Mouse (Mus musculus) cerebellum, adult 2 months (tissue): Measurements from ENCODE around the gene Hoga1. TPM values are rescaled to one million over a fixed set of nuclear protein-coding genes. Genes with fewer than 3 reads are reported as not detected.

ENCODE experiments used
- DNase-seq, 2 experiments: peaks; one replicate each; pipeline ENCODE4 v3.0.0; 2021
- H3K27ac ChIP-seq: fragments of 200-500 bp; 2 replicates; pipeline ENCODE4 v1.5.1; 2012; ENCODE audit warnings: low read length, control low read depth, inconsistent platforms; ENCODE audit not compliant: insufficient read depth
- H3K27me3 ChIP-seq: fragments of 200-500 bp; 2 replicates; pipeline ENCODE4 v1.6.1; 2012; ENCODE audit warnings: inconsistent platforms, mild to moderate bottlenecking, low read length, moderate library complexity; ENCODE audit not compliant: control insufficient read depth, insufficient read depth
- H3K4me1 ChIP-seq: fragments of 200-500 bp; 2 replicates; pipeline ENCODE4 v1.6.1; 2011; ENCODE audit warnings: low read length; ENCODE audit not compliant: control insufficient read depth, insufficient read depth
- H3K4me3 ChIP-seq: fragments of 200-500 bp; replicated peaks from 2 replicates; pipeline ENCODE3; 2011; ENCODE audit warnings: mild to moderate bottlenecking, low read depth, low read length, control low read depth; ENCODE audit not compliant: insufficient read depth
- CTCF ChIP-seq: fragments of 200-500 bp; IDR thresholded peaks from 2 replicates; pipeline ENCODE4 v1.5.1; 2011; ENCODE audit warnings: low read depth, mild to moderate bottlenecking, control low read depth, low read length, moderate library complexity, borderline replicate concordance; ENCODE audit not compliant: insufficient read depth
- POLR2A ChIP-seq: fragments of 200-500 bp; IDR thresholded peaks from 2 replicates; pipeline ENCODE4 v1.6.1; 2011; ENCODE audit warnings: low read length, control low read depth, borderline replicate concordance; ENCODE audit not compliant: insufficient read depth
- WGBS: fragments of 180-500 bp; shearing (Covaris S2); methylation state at CpG from one replicate; pipeline ENCODE4 v1.1.7; 2018; 5-methylcytosine and 5-hydroxymethylcytosine counted together
- polyA plus RNA-seq: library from polyadenylated mRNA; depleted of rRNA; stranded (reverse); fragments of >200 nt; gene quantifications from 2 replicates; pipeline ENCODE4 v1.2.3, GENCODE M21; 2012

Gene Hoga1
- polyA plus RNA-seq, 1 experiment = 2.4 TPM

DNA sequence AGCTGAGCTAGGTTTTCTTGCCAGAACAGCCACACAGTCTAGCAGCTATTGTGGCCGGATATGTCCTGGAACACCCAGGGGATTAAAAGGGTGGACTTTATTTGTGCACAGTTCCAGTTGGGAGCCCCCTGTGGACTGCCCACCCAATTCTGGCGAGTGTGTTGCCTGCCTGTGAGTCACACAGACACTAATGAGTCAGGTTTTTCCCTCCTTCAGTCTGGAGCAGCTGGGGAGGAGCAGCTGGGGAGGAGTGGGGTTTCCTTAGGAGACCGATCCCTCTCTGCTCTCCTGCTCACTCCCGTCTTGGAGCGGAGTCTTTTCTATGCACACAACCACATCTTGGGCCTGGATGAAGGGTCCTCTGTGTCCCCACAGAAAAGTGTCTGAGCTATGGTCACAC lies 28.6 kb upstream of the Hoga1 start:
- DNase-seq = no peak
- TF ChIP-seq CTCF = no peak
- TF ChIP-seq POLR2A = no peak
- Histone ChIP-seq H3K27ac (peak overlapping the region; percentile 18), H3K4me3 (no peak overlapping the region), H3K4me1 (peaks cover 32% of the 10 kb centered on the region), H3K27me3 (no peaks in the 10 kb centered on the region)
- 33% methylated on average over 5 of the region's 5 CpGs for WGBS

- Histone ChIP-seq H3K27ac (peak overlapping the region; percentile 52), H3K4me3 (no peak overlapping the region), H3K27me3 (no peaks in the 10 kb centered on the region), H3K4me1 (peaks cover 36% of the 10 kb centered on the region)
- 6% methylated on average over 8 of the region's 8 CpGs for WGBS
- peak; percentile 90 to 98 for DNase-seq
- TF ChIP-seq CTCF = no peak
- TF ChIP-seq POLR2A = no peak
Measured at GRCm38 (mm10) chr19:42017399-42018247, 27.8 kb upstream of the Hoga1 start.

DNA sequence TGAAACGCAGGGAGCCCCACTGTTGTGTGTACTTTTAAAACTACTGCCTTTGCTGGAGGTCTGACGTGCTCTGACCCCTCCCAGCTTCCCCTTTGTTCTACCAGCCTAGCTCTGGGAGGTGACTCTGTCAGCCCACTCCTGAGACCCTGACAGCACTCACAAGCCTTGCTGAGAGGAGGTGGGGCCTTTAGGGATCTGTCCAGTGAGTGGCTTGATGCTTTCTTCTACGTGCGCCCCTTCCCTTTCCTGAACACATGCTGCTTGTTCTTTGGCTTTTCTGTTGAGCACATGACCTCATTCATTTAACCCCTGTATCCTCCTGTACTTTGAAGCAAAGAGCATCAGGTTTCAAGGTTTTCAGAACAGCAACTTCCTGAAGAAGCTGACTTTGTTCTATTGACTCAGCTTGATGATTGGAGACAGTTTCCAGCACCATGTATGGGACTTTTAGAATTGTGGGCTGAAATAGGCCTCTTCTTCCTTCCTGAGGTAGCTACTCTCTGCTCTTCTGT lies 26.3 kb upstream of the Hoga1 start:
- peaks cover 43% of the 10 kb centered on the region for H3K4me1 ChIP-seq
- 83% methylated on average over 4 of the region's 4 CpGs for WGBS
- H3K27me3 ChIP-seq = no peaks in the 10 kb centered on the region
- TF ChIP-seq POLR2A (no peak), CTCF (no peak)
- no peak overlapping the region for H3K27ac ChIP-seq
- no peak overlapping the region for H3K4me3 ChIP-seq
- DNase-seq = no peak

- no peak for DNase-seq
- 64% methylated on average over 10 of the region's 10 CpGs for WGBS
- no peak overlapping the region for H3K4me3 ChIP-seq
- H3K27ac ChIP-seq = no peak overlapping the region
- no peaks in the 10 kb centered on the region for H3K27me3 ChIP-seq
- TF ChIP-seq CTCF (no peak), POLR2A (no peak)
- peaks cover 32% of the 10 kb centered on the region for H3K4me1 ChIP-seq
Measured at GRCm38 (mm10) chr19:42021681-42022541, 23.5 kb upstream of the Hoga1 start.

GRCm38 (mm10) chr19:42022542-42022848 lies 22.9 kb upstream of the Hoga1 start:
- Histone ChIP-seq H3K27ac (no peak overlapping the region), H3K27me3 (no peaks in the 10 kb centered on the region), H3K4me1 (peaks cover 30% of the 10 kb centered on the region), H3K4me3 (no peak overlapping the region)
- TF ChIP-seq POLR2A (no peak), CTCF (no peak)
- DNase-seq = no peak
- WGBS = 91% methylated on average over 2 of the region's 2 CpGs

DNA sequence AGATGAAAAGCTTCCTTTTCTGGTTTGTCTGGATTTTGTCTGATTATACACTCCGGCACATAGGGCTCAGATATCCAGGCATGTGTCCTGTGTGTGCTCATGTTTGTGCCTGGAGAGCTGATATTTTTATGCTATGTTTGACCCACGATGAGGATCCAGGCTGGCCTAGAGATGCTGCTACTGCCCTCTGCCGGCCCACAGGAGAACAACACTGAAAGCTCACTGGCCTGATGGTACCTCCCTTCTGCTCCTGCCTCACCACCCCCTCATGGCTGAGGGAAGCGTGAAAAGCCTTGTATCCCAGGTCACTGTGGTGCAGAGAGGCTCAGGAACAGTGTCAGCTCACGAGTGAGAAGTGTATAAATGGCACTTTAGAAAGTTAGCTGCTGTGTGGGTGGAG lies 19.3 kb upstream of the Hoga1 start:
- Histone ChIP-seq H3K27me3 (no peaks in the 10 kb centered on the region), H3K27ac (no peak overlapping the region), H3K4me3 (no peak overlapping the region), H3K4me1 (peaks cover 14% of the 10 kb centered on the region)
- 2% methylated on average over 5 of the region's 5 CpGs for WGBS
- peak; percentile 84 to 91 for DNase-seq
- TF ChIP-seq CTCF (peak; percentile 96), POLR2A (no peak)

GRCm38 (mm10) chr19:42031112-42031511 lies 14.3 kb upstream of the Hoga1 start:
- no peaks in the 10 kb centered on the region for H3K27me3 ChIP-seq
- H3K4me1 ChIP-seq = peaks cover 22% of the 10 kb centered on the region
- H3K4me3 ChIP-seq = no peak overlapping the region
- TF ChIP-seq POLR2A = no peak
- TF ChIP-seq CTCF = no peak
- H3K27ac ChIP-seq = no peak overlapping the region
- no peak for DNase-seq
- 85% methylated on average over 5 of the region's 5 CpGs for WGBS

- H3K27ac ChIP-seq = no peak overlapping the region
- no peak for TF ChIP-seq CTCF
- TF ChIP-seq POLR2A = no peak
- 31% methylated on average over 14 of the region's 14 CpGs for WGBS
- peaks cover 27% of the 10 kb centered on the region for H3K4me1 ChIP-seq
- DNase-seq = peak in 1 of 2 experiments; percentile 45
- H3K27me3 ChIP-seq = no peaks in the 10 kb centered on the region
- H3K4me3 ChIP-seq = no peak overlapping the region
Measured at GRCm38 (mm10) chr19:42033611-42034010, 11.8 kb upstream of the Hoga1 start.
